Mouse (Mus musculus): ENCODE measurements at regions not wholly inside any gene's neighbourhood (a gene's known extent, or its start where the extent isn't known, plus 50 kb on each side); places are given as distances from the start of the nearest gene placed in this dataset.

DNA sequence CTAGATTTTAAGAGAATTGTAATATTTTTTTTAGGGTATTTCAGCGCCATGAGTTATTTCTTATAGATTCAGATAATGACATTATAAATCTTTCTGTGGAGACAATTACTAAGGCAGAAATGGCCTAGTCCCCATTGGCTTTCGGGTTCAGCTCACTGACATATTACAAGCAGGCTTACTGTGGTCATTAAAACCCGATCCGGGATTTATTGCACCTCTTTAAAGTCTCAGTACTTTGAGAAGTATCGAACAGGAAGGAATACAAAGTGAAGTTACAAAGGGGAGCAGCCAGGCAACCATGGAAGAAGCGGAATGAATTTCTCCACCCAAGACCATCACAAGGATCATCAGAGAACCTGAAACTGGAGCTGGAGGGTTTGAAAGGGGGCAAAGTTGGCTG is 189.8 kb downstream of the Gm11011 start:
- no peak for TF ChIP-seq CTCF (IDR thresholded peaks at IDR 0.05; ENCODE audit: insufficient read depth, low read depth, low read length)
- no peak for TF ChIP-seq POLR2A (IDR thresholded peaks at IDR 0.05; ENCODE audit: insufficient read depth, low read depth, low read length)

Data from olfactory bulb, adult 2 months (tissue).